Mouse (Mus musculus): ENCODE results near the gene Tango6. TPM values are rescaled to one million over a fixed set of nuclear protein-coding genes. Genes with fewer than 3 reads are reported as not detected.

Tango6 gene
- polyA plus RNA-seq, 1 experiment from 2014 or later = 8.9 TPM

DNA sequence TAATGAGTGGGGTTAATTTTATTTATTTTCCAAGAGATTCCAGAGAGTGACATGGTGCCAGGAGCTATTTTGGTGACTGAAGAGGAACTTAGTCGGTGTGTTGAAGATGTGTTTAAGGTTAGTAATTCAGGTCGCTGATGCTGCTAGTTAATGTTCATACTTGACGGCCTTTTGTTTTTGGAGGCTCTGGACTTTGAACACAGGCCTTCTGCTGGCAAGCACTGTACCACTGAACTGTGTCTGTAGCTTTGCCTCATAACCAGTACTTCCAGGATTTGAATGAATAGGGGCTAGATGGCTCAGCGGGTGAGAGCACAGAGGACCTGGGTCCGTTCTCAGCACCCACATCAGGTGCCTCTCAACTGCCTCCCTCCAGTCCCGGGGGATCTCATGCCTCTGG is 17.3 kb downstream of the Tango6 start:
- Histone ChIP-seq H3K36me3 (peaks cover 51% of the 10 kb centered on the region), H3K27me3 (replicated peaks) (no peaks in the 10 kb centered on the region), H3K4me1 (replicated peaks) (peaks cover 2% of the 10 kb centered on the region; the same call in 1 of the 2 replicates), H3K9me3 (replicated peaks) (no peaks in the 10 kb centered on the region), H3K4me2 (no peak overlapping the region), H3K27ac (ENCODE audit: poor library complexity, severe bottlenecking) (no peak overlapping the region), H3K4me3 (no peak overlapping the region), H3K9ac (no peak overlapping the region)
- 91% methylated on average over 6 of the region's 6 CpGs for WGBS
- no peak for ATAC-seq (ENCODE audit: insufficient number of reproducible peaks, low FRiP score)

DNA sequence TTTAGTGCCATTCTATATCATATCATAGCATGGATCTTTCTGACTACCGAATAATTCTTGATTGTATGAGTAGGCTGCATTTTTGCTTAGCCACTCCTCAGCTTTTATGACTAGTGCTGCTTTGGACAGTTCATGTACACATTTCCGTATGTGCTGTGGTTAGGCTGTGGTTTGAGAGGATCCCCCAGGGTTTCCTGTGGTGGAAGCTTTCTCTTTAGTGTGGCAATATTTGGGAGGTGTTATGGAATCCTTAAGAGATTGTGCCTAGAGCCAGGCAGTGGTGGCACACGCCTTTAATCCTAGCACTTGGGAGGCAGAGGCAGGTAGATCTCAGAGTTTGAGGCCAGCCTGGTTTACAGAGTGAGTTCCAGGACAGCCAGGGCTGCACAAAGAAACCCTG is 18.5 kb downstream of the Tango6 start:
- Histone ChIP-seq H3K36me3 (peaks cover 47% of the 10 kb centered on the region), H3K4me2 (no peak overlapping the region), H3K27me3 (replicated peaks) (no peaks in the 10 kb centered on the region), H3K9me3 (replicated peaks) (no peaks in the 10 kb centered on the region), H3K27ac (ENCODE audit: poor library complexity, severe bottlenecking) (no peak overlapping the region), H3K4me1 (replicated peaks) (peaks cover 7% of the 10 kb centered on the region; the same call in 1 of the 2 replicates), H3K9ac (no peak overlapping the region), H3K4me3 (no peak overlapping the region)
- WGBS = 82% methylated on average over 3 of the region's 3 CpGs
- ATAC-seq (ENCODE audit: insufficient number of reproducible peaks, low FRiP score) = no peak

DNA sequence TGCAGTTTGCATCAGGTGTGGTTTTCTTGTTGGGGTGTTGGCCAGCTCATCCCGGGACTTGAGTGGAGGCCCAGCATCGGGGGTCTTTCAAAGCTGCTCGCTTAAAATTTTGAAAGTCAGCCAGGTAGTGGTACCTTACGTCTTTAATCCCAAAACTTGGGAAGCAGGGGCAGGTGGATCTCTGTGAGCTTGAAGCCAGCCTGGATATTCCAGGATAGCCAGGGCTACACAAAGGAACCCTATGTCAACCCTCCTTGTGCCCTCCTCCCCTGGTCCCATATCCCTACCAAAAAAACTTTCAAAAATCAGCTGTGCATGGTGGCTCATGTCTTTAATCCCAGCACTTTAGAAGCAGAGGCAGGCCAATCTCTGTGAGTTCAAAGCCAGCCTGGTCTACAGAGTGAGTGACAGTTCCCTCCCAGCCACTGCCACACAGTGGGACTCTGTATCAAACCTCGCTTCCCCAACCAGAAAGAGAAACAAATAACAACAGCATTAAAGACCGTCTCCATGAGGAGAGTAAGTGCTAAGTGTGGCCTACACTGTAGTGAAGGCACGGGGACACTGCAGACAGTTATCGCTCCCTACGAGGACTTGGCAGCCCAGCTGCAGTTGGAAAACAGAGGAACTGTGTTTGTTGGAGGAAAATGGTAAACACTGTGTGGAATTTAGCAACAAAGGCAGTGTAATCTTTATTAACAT is 21.5 kb downstream of the Tango6 start:
- no peak overlapping the region for H3K9ac ChIP-seq
- H3K27me3 ChIP-seq (replicated peaks) = no peaks in the 10 kb centered on the region
- H3K4me2 ChIP-seq = no peak overlapping the region
- WGBS = 73% methylated on average over 9 of the region's 9 CpGs
- peaks cover 7% of the 10 kb centered on the region; the same call in 1 of the 2 replicates for H3K4me1 ChIP-seq (replicated peaks)
- peaks cover 20% of the 10 kb centered on the region for H3K36me3 ChIP-seq
- no peak for ATAC-seq (ENCODE audit: insufficient number of reproducible peaks, low FRiP score)
- peak overlapping the region; percentile 88 for H3K27ac ChIP-seq (ENCODE audit: poor library complexity, severe bottlenecking)
- no peak overlapping the region for H3K4me3 ChIP-seq
- no peaks in the 10 kb centered on the region for H3K9me3 ChIP-seq (replicated peaks)

DNA sequence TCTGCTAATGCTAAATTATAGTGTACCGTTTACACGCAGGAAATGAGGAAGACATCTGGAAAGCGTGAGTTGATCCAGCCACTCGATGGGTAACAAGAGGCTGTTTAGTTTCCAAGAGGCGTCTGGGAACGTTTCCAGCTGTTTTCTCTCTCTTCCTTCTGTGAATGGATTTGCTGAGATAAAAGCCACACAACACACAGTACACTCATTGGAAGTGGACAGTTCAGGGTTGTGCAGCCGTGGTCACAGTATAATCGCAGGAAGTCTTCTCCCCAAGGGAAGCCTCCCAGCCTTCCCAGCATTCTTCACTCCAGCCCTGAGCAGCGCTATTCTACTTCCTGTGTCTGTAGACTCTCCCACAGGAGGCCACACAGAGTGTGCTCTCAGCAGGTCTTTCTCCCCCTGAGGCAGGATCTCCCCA is 22.0 kb downstream of the Tango6 start:
- peak; percentile 91 for ATAC-seq (ENCODE audit: insufficient number of reproducible peaks, low FRiP score)

DNA sequence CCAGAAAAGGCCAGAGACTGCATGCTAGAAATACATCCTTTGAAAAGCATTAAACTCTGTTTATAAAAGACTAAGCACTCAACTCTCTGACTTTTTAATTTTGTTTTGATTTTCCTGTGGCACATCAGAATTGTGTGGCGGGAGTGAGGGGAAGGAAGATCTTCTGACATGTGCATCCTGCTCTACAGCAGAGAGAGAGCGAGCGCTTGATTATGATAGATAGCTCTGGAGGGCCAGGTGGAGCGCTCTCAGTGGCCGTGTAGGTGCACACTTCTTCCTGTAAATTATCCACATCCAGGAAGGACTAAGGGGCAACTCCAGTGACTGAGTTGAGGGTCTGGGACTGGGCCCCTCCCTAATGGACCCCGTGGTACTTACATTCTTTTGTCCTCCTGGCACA is 23.3 kb downstream of the Tango6 start:
- no peak overlapping the region for H3K9ac ChIP-seq
- H3K36me3 ChIP-seq = peaks cover 7% of the 10 kb centered on the region; the same call in 1 of the 2 replicates
- H3K4me3 ChIP-seq = no peak overlapping the region
- H3K4me1 ChIP-seq (replicated peaks) = peaks cover 7% of the 10 kb centered on the region; the same call in 1 of the 2 replicates
- 85% methylated on average over 6 of the region's 6 CpGs for WGBS
- H3K4me2 ChIP-seq = no peak overlapping the region
- H3K9me3 ChIP-seq (replicated peaks) = no peaks in the 10 kb centered on the region
- no peaks in the 10 kb centered on the region for H3K27me3 ChIP-seq (replicated peaks)
- ATAC-seq (ENCODE audit: insufficient number of reproducible peaks, low FRiP score) = no peak
- H3K27ac ChIP-seq (ENCODE audit: poor library complexity, severe bottlenecking) = 0 out of 2 replicates have a peak overlapping the region, but pooled peaks have one; percentile 88

More for the DNA sequence above, 22.0 kb downstream of the Tango6 start:
- WGBS = 47% methylated on average over 9 of the region's 9 CpGs
- Histone ChIP-seq H3K9me3 (replicated peaks) (no peaks in the 10 kb centered on the region), H3K27ac (ENCODE audit: poor library complexity, severe bottlenecking) (peak overlapping the region; percentile 88), H3K4me1 (replicated peaks) (peaks cover 7% of the 10 kb centered on the region; the same call in 1 of the 2 replicates), H3K36me3 (peaks cover 14% of the 10 kb centered on the region), H3K4me2 (no peak overlapping the region), H3K4me3 (no peak overlapping the region), H3K9ac (no peak overlapping the region), H3K27me3 (replicated peaks) (no peaks in the 10 kb centered on the region)

DNA sequence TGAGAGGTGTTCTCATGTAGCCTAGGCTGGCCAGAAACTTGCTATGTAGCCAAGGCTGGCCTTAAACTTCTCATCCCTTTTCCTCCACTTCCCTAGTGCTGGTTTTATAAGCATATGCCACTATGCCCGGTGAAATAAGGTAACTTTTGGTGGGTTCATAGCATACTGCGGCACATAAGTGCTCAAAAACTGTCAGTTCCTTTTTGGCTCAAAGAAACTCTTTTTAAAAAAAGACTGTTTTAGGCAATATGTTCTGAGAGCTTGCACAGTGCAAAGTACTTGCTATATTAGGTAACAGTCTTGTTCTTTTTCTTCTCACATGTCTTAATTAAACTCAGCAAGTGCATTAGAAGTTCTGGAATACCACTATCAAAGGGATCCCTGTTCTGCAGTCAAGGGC is 27.1 kb downstream of the Tango6 start:
- H3K36me3 ChIP-seq = peaks cover 5% of the 10 kb centered on the region; the same call in 1 of the 2 replicates
- H3K4me1 ChIP-seq (replicated peaks) = peaks cover 22% of the 10 kb centered on the region
- H3K27ac ChIP-seq (ENCODE audit: poor library complexity, severe bottlenecking) = no peak overlapping the region
- H3K27me3 ChIP-seq (replicated peaks) = no peaks in the 10 kb centered on the region
- no peak for ATAC-seq (ENCODE audit: insufficient number of reproducible peaks, low FRiP score)
- WGBS = 95% methylated on average over 2 of the region's 2 CpGs
- H3K4me3 ChIP-seq = no peak overlapping the region
- H3K4me2 ChIP-seq = no peak overlapping the region
- H3K9me3 ChIP-seq (replicated peaks) = no peaks in the 10 kb centered on the region
- no peak overlapping the region for H3K9ac ChIP-seq

DNA sequence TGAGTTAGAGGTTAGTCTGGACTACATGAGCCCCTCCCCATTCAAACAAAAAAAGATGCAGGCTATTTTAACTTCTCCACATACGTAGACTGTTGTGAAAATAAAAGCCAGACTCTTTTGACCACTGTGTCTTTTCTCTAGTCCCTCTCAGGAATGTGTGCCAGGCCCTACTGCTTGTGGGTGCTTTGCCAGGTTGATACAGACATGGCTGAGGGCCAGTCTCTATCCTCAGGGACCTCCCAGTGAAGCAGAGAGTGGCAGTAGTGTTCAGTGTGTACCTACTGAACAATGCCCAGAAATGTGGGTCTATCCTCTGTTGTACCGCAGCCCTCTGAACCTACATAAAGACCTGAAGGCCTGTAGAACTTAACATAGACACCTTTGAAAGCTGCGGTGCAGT is 29.6 kb downstream of the Tango6 start:
- H3K27ac ChIP-seq (ENCODE audit: poor library complexity, severe bottlenecking) = no peak overlapping the region
- H3K9me3 ChIP-seq (replicated peaks) = no peaks in the 10 kb centered on the region
- no peaks in the 10 kb centered on the region for H3K27me3 ChIP-seq (replicated peaks)
- H3K4me1 ChIP-seq (replicated peaks) = peaks cover 18% of the 10 kb centered on the region
- H3K36me3 ChIP-seq = 0 out of 2 replicates have a peak, but pooled peaks cover 2% of the 10 kb centered on the region
- no peak overlapping the region for H3K4me2 ChIP-seq
- no peak for ATAC-seq (ENCODE audit: insufficient number of reproducible peaks, low FRiP score)
- H3K4me3 ChIP-seq = no peak overlapping the region
- 83% methylated on average over 3 of the region's 3 CpGs for WGBS
- no peak overlapping the region for H3K9ac ChIP-seq

DNA sequence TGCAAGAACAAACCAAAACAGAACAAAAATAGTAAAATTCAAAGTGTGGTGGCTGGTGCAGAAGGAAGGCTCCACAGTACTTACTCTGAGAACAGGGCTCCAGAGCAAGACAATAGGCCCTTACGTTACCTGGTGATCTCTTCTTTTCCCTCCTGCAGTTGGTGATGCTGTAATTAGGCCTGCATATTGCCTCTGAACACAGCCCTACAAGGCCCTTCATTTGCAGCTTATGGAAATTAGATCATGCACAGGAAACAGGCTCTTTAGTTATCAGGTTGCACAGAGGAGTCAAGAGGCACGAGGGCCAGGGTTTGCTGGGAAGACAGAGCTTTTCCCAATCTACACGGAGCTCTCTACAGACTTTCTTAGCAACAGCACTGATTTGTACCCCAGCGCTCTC is 31.4 kb downstream of the Tango6 start:
- H3K27ac ChIP-seq (ENCODE audit: poor library complexity, severe bottlenecking) = peak overlapping the region; percentile 83

DNA sequence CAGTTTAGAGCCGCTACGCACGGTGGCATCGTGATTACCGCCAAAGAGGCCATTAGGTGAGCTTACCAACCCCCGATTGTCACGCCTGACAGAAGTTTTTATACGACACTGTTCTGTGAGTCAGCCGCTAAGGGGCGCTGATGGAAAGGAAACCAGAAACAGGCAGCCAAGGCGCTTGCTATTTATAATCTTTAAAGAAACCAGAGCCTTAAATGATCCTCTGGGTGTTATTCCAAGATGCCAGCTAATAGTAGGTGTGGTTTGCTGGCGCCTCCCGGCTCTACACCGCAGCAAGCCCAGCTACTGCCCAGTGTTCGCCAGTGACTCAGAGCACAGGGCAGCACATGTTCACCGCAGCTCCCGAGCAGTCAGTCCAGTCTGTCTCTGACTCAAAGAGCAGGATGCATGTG is 35.2 kb downstream of the Tango6 start:
- Histone ChIP-seq H3K9ac (no peak overlapping the region; the same call in 1 of the 2 replicates), H3K27me3 (replicated peaks) (no peaks in the 10 kb centered on the region), H3K4me3 (no peak overlapping the region), H3K4me2 (peak overlapping the region; percentile 54), H3K9me3 (replicated peaks) (no peaks in the 10 kb centered on the region), H3K4me1 (replicated peaks) (peaks cover 18% of the 10 kb centered on the region), H3K36me3 (peaks cover 15% of the 10 kb centered on the region; the same call in 1 of the 2 replicates), H3K27ac (ENCODE audit: poor library complexity, severe bottlenecking) (no peak overlapping the region)
- WGBS = 18% methylated on average over 17 of the region's 17 CpGs
- peak; percentile 37; the same call in 1 of the 2 replicates for ATAC-seq (ENCODE audit: insufficient number of reproducible peaks, low FRiP score)

More for the DNA sequence above, 31.4 kb downstream of the Tango6 start:
- peaks cover 21% of the 10 kb centered on the region for H3K4me1 ChIP-seq (replicated peaks)
- no peak overlapping the region for H3K4me3 ChIP-seq
- H3K9ac ChIP-seq = no peak overlapping the region; the same call in 1 of the 2 replicates
- WGBS = 35% methylated on average over 4 of the region's 4 CpGs
- no peaks in the 10 kb centered on the region for H3K27me3 ChIP-seq (replicated peaks)
- 0 out of 2 replicates have a peak, but pooled peaks cover 2% of the 10 kb centered on the region for H3K36me3 ChIP-seq
- no peak overlapping the region for H3K4me2 ChIP-seq
- no peaks in the 10 kb centered on the region for H3K9me3 ChIP-seq (replicated peaks)
- ATAC-seq (ENCODE audit: insufficient number of reproducible peaks, low FRiP score) = peak; percentile 55; the same call in 1 of the 2 replicates

DNA sequence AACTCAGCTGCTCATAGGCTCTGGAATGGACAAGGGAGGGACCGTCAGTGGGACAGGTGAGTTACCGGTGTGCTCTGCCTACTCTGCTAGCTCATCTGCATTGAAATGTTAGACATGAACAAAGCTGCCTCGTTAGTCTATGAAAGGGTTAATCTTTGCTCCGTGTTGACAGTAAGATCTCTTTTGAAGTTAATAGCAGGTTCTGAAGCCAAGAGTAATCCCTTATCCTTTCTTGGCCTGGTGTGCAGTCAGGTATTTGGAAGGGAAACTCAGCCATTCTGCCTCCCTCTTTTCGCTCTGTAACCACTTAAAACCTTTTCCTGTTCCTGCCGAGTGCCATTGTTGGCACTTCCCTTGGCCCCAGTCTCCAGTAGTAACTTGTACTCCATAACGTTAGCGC is 38.1 kb downstream of the Tango6 start:
- Histone ChIP-seq H3K27me3 (replicated peaks) (no peaks in the 10 kb centered on the region), H3K27ac (ENCODE audit: poor library complexity, severe bottlenecking) (no peak overlapping the region), H3K9ac (no peak overlapping the region), H3K9me3 (replicated peaks) (no peaks in the 10 kb centered on the region), H3K4me2 (no peak overlapping the region), H3K4me3 (no peak overlapping the region), H3K36me3 (peaks cover 26% of the 10 kb centered on the region), H3K4me1 (replicated peaks) (peaks cover 6% of the 10 kb centered on the region)
- ATAC-seq (ENCODE audit: insufficient number of reproducible peaks, low FRiP score) = no peak
- WGBS = 59% methylated on average over 8 of the region's 8 CpGs

DNA sequence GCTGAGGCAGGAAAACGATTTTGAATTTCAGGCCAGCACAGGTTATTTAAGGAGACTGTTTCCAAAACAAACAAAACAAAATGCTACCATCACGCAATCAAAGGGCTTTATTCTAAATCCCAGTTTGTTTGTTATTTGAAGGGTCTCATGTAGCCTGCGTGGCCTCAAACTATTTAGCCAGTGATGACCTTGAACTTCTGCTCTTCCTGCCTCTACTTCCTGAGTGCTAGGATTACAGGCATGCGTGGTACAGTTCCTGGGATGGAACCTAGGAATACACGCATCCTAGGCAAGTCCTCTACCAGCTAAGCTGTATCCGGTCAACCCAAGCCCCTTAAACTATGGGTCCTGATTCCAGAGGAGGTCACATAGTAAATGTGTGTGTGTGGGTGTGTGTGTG is 39.6 kb downstream of the Tango6 start:
- H3K36me3 ChIP-seq = peaks cover 34% of the 10 kb centered on the region
- no peak overlapping the region for H3K4me3 ChIP-seq
- H3K4me2 ChIP-seq = no peak overlapping the region
- H3K9ac ChIP-seq = no peak overlapping the region
- H3K9me3 ChIP-seq (replicated peaks) = no peaks in the 10 kb centered on the region
- H3K4me1 ChIP-seq (replicated peaks) = peaks cover 10% of the 10 kb centered on the region
- no peaks in the 10 kb centered on the region for H3K27me3 ChIP-seq (replicated peaks)
- no peak overlapping the region; the same call in 1 of the 2 replicates for H3K27ac ChIP-seq (ENCODE audit: poor library complexity, severe bottlenecking)
- ATAC-seq (ENCODE audit: insufficient number of reproducible peaks, low FRiP score) = no peak
- 66% methylated on average over 6 of the region's 6 CpGs for WGBS
